Mouse (Mus musculus) heart, postnatal 0 days (tissue): Measurements from ENCODE around the gene Atp6v1g2. TPM values are rescaled to one million over a fixed set of nuclear protein-coding genes. Genes with fewer than 3 reads are reported as not detected.
A peak's percentile ranks its signal among the peaks of the same experiment; 100 is the strongest.

Source experiments
- ATAC-seq: fragments of 200-750 bp; cut with Nextera tagmentation; 2 replicates; pipeline ENCODE4 v1.8.0; 2017; ENCODE audit warnings: low read depth, moderate number of reproducible peaks, moderate library complexity; ENCODE audit not compliant: insufficient read depth
- DNase-seq: peaks from one replicate; pipeline ENCODE4 v3.0.0-alpha.2; 2016; ENCODE audit warnings: low spot score
- H3K27ac ChIP-seq: fragments of 300-500 bp; sonication (generic); 2 replicates; pipeline ENCODE4 v1.5.1; 2014; ENCODE audit warnings: low read depth, mild to moderate bottlenecking
- H3K27me3 ChIP-seq: fragments of 300-500 bp; sonication (generic); 2 replicates; pipeline ENCODE4 v1.6.1; 2014; ENCODE audit warnings: low read length, mixed read lengths; ENCODE audit not compliant: control insufficient read depth, insufficient read depth
- H3K36me3 ChIP-seq: fragments of 300-500 bp; sonication (generic); replicated peaks from 2 replicates; pipeline ENCODE4 v1.6.1; 2014; ENCODE audit warnings: low read length, mixed read lengths; ENCODE audit not compliant: control insufficient read depth, insufficient read depth
- H3K4me1 ChIP-seq: fragments of 300-500 bp; sonication (generic); 2 replicates; pipeline ENCODE4 v1.6.1; 2014; ENCODE audit warnings: antibody characterized with exemption; ENCODE audit not compliant: control insufficient read depth, insufficient read depth
- H3K4me2 ChIP-seq: fragments of 300-500 bp; sonication (generic); 2 replicates; pipeline ENCODE4 v1.6.1; 2014; ENCODE audit warnings: low read depth, mild to moderate bottlenecking, low read length, moderate library complexity
- H3K4me3 ChIP-seq: fragments of 300-500 bp; sonication (generic); 2 replicates; pipeline ENCODE4 v1.5.1; 2014; ENCODE audit warnings: low read depth, low read length
- H3K9ac ChIP-seq: fragments of 300-500 bp; sonication (generic); replicated peaks from 2 replicates; pipeline ENCODE4 v1.6.1; 2014; ENCODE audit warnings: low read depth, low read length, mixed read lengths
- H3K9me3 ChIP-seq: fragments of 300-500 bp; sonication (generic); replicated peaks from 2 replicates; pipeline ENCODE4 v1.6.1; 2016; ENCODE audit warnings: low read length; ENCODE audit not compliant: control insufficient read depth
- CTCF ChIP-seq: IDR thresholded peaks from 2 replicates; pipeline ENCODE4 v1.5.1; 2016; ENCODE audit warnings: antibody characterized with exemption, control low read depth, low read depth
- EP300 ChIP-seq: IDR thresholded peaks from 2 replicates; pipeline ENCODE4 v1.6.1; 2016; ENCODE audit warnings: antibody characterized with exemption, low read depth
- WGBS: fragments of 180-500 bp; shearing (Covaris S2); extraction: QIAGEN DNeasy Blood & Tissue Kit; methylation state at CpG from one replicate; pipeline ENCODE4 v1.1.7; 2014; 5-methylcytosine and 5-hydroxymethylcytosine counted together
- polyA plus RNA-seq: library from polyadenylated mRNA; unstranded; fragments of >200 nt; fragmentation: Nextera tagmentation; extraction: Ambion mirVana; gene quantifications from 2 replicates; pipeline ENCODE4 v1.2.1, GENCODE M21; 2015
- total RNA-seq: library from RNA; depleted of rRNA; stranded (reverse); fragments of >200 nt; gene quantifications from 2 replicates; pipeline ENCODE4 v1.2.3, GENCODE M21; 2014; ENCODE audit warnings: low replicate concordance

The Atp6v1g2 gene
- total and polyA plus RNA-seq, 2 experiments from 2014 or later = 3.7 to 10.7 TPM

GRCm38 (mm10) chr17:35189186-35189585 lies 44.3 kb upstream of the Atp6v1g2 start:
- H3K9ac ChIP-seq = no peak overlapping the region
- ATAC-seq = no peak
- H3K27ac ChIP-seq = no peak overlapping the region
- no peaks in the 10 kb centered on the region for H3K36me3 ChIP-seq
- no peaks in the 10 kb centered on the region for H3K9me3 ChIP-seq
- H3K4me2 ChIP-seq = no peak overlapping the region
- H3K27me3 ChIP-seq = peaks cover 12% of the 10 kb centered on the region
- H3K4me3 ChIP-seq = no peak overlapping the region
- 50% methylated on average over 1 of the region's 1 CpGs for WGBS
- TF ChIP-seq CTCF = no peak
- TF ChIP-seq EP300 = no peak
- peaks cover 5% of the 10 kb centered on the region for H3K4me1 ChIP-seq
- DNase-seq = no peak

- no peaks in the 10 kb centered on the region for H3K9me3 ChIP-seq
- H3K27me3 ChIP-seq = peaks cover 21% of the 10 kb centered on the region
- no peak overlapping the region for H3K4me3 ChIP-seq
- no peak overlapping the region for H3K9ac ChIP-seq
- no peaks in the 10 kb centered on the region for H3K36me3 ChIP-seq
- H3K4me2 ChIP-seq = no peak overlapping the region
- DNase-seq = no peak
- peaks cover 5% of the 10 kb centered on the region for H3K4me1 ChIP-seq
- ATAC-seq = no peak
- TF ChIP-seq EP300 (no peak), CTCF (no peak)
- H3K27ac ChIP-seq = peak overlapping the region; percentile 12; the same call in 1 of the 2 replicates
- WGBS = 57% methylated on average over 4 of the region's 4 CpGs
Measured at GRCm38 (mm10) chr17:35190096-35190495, 43.4 kb upstream of the Atp6v1g2 start.

- no peak for ATAC-seq
- Histone ChIP-seq H3K4me3 (no peak overlapping the region), H3K9me3 (no peaks in the 10 kb centered on the region), H3K4me1 (peaks cover 5% of the 10 kb centered on the region), H3K27me3 (peaks cover 37% of the 10 kb centered on the region), H3K27ac (no peak overlapping the region), H3K9ac (no peak overlapping the region), H3K36me3 (no peaks in the 10 kb centered on the region), H3K4me2 (no peak overlapping the region)
- no peak for DNase-seq
- no peak for TF ChIP-seq EP300
- TF ChIP-seq CTCF = no peak
- WGBS = 59% methylated on average over 2 of the region's 2 CpGs
Measured at GRCm38 (mm10) chr17:35191723-35192122, 41.7 kb upstream of the Atp6v1g2 start.

- Histone ChIP-seq H3K4me1 (peaks cover 5% of the 10 kb centered on the region), H3K27me3 (peaks cover 42% of the 10 kb centered on the region), H3K4me3 (no peak overlapping the region), H3K36me3 (no peaks in the 10 kb centered on the region), H3K9ac (no peak overlapping the region), H3K27ac (no peak overlapping the region), H3K9me3 (no peaks in the 10 kb centered on the region), H3K4me2 (no peak overlapping the region)
- no peak for TF ChIP-seq CTCF
- TF ChIP-seq EP300 = no peak
- 77% methylated on average over 5 of the region's 5 CpGs for WGBS
- no peak for ATAC-seq
- no peak for DNase-seq
Measured at GRCm38 (mm10) chr17:35192924-35193323, 40.5 kb upstream of the Atp6v1g2 start.

- no peak for TF ChIP-seq CTCF
- 50% methylated on average over 28 of the region's 28 CpGs for WGBS
- Histone ChIP-seq H3K27ac (peak within 1 kb of the TSS; percentile 31; the same call in 1 of the 2 replicates), H3K4me1 (peaks cover 5% of the 10 kb centered on the region), H3K27me3 (peaks cover 47% of the 10 kb centered on the region), H3K4me3 (peak within 1 kb of the TSS; percentile 47; the same call in 1 of the 2 replicates), H3K4me2 (peak within 1 kb of the TSS; percentile 66), H3K36me3 (no peaks in the 10 kb centered on the region), H3K9me3 (no peaks in the 10 kb centered on the region), H3K9ac (peak within 1 kb of the TSS; percentile 30; the same call in 1 of the 2 replicates)
- ATAC-seq = no peak
- no peak for DNase-seq
Measured at GRCm38 (mm10) chr17:35193881-35194843, 39.3 kb upstream of the Atp6v1g2 start, which contains the start of gene Ltb. Ltb (plus strand) TSS chr17:35194439.
